Mouse (Mus musculus) liver, postnatal 0 days (tissue): ENCODE data around the gene Fzd7. TPM values are rescaled to one million over a fixed set of nuclear protein-coding genes. Genes with fewer than 3 reads are reported as not detected.
A peak's percentile ranks its signal among the peaks of the same experiment; 100 is the strongest.

Experiments
- ATAC-seq: fragments of 200-750 bp; cut with Nextera tagmentation; 2 replicates; pipeline ENCODE4 v1.8.0; 2017; ENCODE audit warnings: mild to moderate bottlenecking, moderate library complexity
- DNase-seq: peaks from one replicate; pipeline ENCODE4 v3.0.0-alpha.2; 2016
- H3K27ac ChIP-seq: fragments of 300-500 bp; sonication (generic); 2 replicates; pipeline ENCODE4 v1.5.1; 2014; ENCODE audit warnings: antibody characterized with exemption, moderate library complexity, mild to moderate bottlenecking, low read depth
- H3K27me3 ChIP-seq: fragments of 300-500 bp; sonication (generic); 2 replicates; pipeline ENCODE4 v1.6.1; 2014; ENCODE audit warnings: low read length, control low read depth, mixed read lengths; ENCODE audit not compliant: insufficient read depth
- H3K36me3 ChIP-seq: fragments of 300-500 bp; sonication (generic); replicated peaks from 2 replicates; pipeline ENCODE4 v1.6.1; 2014; ENCODE audit warnings: mild to moderate bottlenecking, control low read depth, low read length, moderate library complexity, mixed read lengths; ENCODE audit not compliant: insufficient read depth
- H3K4me1 ChIP-seq: fragments of 300-500 bp; sonication (generic); 2 replicates; pipeline ENCODE4 v1.6.1; 2014; ENCODE audit warnings: antibody characterized with exemption, mild to moderate bottlenecking, control low read depth; ENCODE audit not compliant: insufficient read depth
- H3K4me2 ChIP-seq: fragments of 300-500 bp; sonication (generic); 2 replicates; pipeline ENCODE4 v1.6.1; 2014; ENCODE audit warnings: low read depth, mild to moderate bottlenecking, low read length, moderate library complexity, mixed read lengths
- H3K4me3 ChIP-seq: fragments of 300-500 bp; sonication (generic); 2 replicates; pipeline ENCODE4 v1.5.1; 2014; ENCODE audit warnings: low read depth, low read length
- H3K9ac ChIP-seq: fragments of 300-500 bp; sonication (generic); replicated peaks from 2 replicates; pipeline ENCODE4 v1.6.1; 2014; ENCODE audit warnings: mild to moderate bottlenecking, moderate library complexity
- H3K9me3 ChIP-seq: fragments of 300-500 bp; sonication (generic); 2 replicates; pipeline ENCODE4 v1.6.1; 2016; ENCODE audit warnings: mild to moderate bottlenecking, control low read depth, low read length, mixed read lengths
- CTCF ChIP-seq: sonication (generic); IDR thresholded peaks from 2 replicates; pipeline ENCODE4 v1.5.1; 2016; ENCODE audit warnings: antibody characterized with exemption, low read depth
- EP300 ChIP-seq: IDR thresholded peaks from 2 replicates; pipeline ENCODE4 v1.6.1; 2016; ENCODE audit warnings: antibody characterized with exemption, low read depth, mild to moderate bottlenecking
- WGBS: fragments of 180-500 bp; shearing (Covaris S2); extraction: QIAGEN DNeasy Blood & Tissue Kit; methylation state at CpG from one replicate; pipeline ENCODE4 v1.1.7; 2014; ENCODE audit not compliant: insufficient replicate concordance; 5-methylcytosine and 5-hydroxymethylcytosine counted together
- polyA plus RNA-seq: library from polyadenylated mRNA; unstranded; fragments of >200 nt; fragmentation: Nextera tagmentation; extraction: Ambion mirVana; gene quantifications from 2 replicates; pipeline ENCODE4 v1.2.1, GENCODE M21; 2015

Gene Fzd7
- polyA plus RNA-seq, 1 experiment from 2014 or later = 0.76 TPM

- no peaks in the 10 kb centered on the region for H3K27me3 ChIP-seq
- H3K9me3 ChIP-seq = no peaks in the 10 kb centered on the region
- H3K27ac ChIP-seq = no peak overlapping the region
- no peak for DNase-seq
- TF ChIP-seq CTCF = no peak
- TF ChIP-seq EP300 = no peak
- no peaks in the 10 kb centered on the region for H3K36me3 ChIP-seq
- no peak for ATAC-seq
- H3K4me3 ChIP-seq = no peak overlapping the region
- WGBS = 34% methylated on average over 2 of the region's 2 CpGs
- H3K4me2 ChIP-seq = no peak overlapping the region
- peaks cover 2% of the 10 kb centered on the region; the same call in 1 of the 2 replicates for H3K4me1 ChIP-seq
- no peak overlapping the region for H3K9ac ChIP-seq
Observed at GRCm38 (mm10) chr1:59475618-59476017, 6.6 kb upstream of the Fzd7 start.

- no peak overlapping the region for H3K4me3 ChIP-seq
- no peaks in the 10 kb centered on the region for H3K9me3 ChIP-seq
- H3K36me3 ChIP-seq = no peaks in the 10 kb centered on the region
- no peak for DNase-seq
- H3K9ac ChIP-seq = no peak overlapping the region
- ATAC-seq = no peak
- peaks cover 18% of the 10 kb centered on the region for H3K4me1 ChIP-seq
- no peaks in the 10 kb centered on the region for H3K27me3 ChIP-seq
- TF ChIP-seq EP300 (no peak), CTCF (no peak)
- no peak overlapping the region for H3K4me2 ChIP-seq
- WGBS = 82% methylated on average over 3 of the region's 3 CpGs
- H3K27ac ChIP-seq = no peak overlapping the region
Observed at GRCm38 (mm10) chr1:59478911-59479310, 3.3 kb upstream of the Fzd7 start.

- ATAC-seq (no peak), DNase-seq (no peak)
- H3K4me1 ChIP-seq = peaks cover 30% of the 10 kb centered on the region
Observed at GRCm38 (mm10) chr1:59480821-59481455, 1.3 kb upstream of the Fzd7 start.

GRCm38 (mm10) chr1:59481456-59482291 lies 550 bp upstream of the Fzd7 start:
- under 1% methylated on average over 56 of the region's 57 CpGs for WGBS
- Histone ChIP-seq H3K4me1 (peaks cover 30% of the 10 kb centered on the region), H3K27me3 (no peaks in the 10 kb centered on the region; the same call in 1 of the 2 replicates), H3K36me3 (no peaks in the 10 kb centered on the region), H3K9ac (peak overlapping the region; percentile 66), H3K4me2 (peak overlapping the region; percentile 100), H3K9me3 (no peaks in the 10 kb centered on the region), H3K27ac (peak overlapping the region; percentile 85), H3K4me3 (peak overlapping the region; percentile 69)
- no peak; the same call in 1 of the 2 replicates for TF ChIP-seq CTCF
- no peak for TF ChIP-seq EP300
- peak; percentile 95 for ATAC-seq
- DNase-seq = peak; percentile 91

More at GRCm38 (mm10) chr1:59480821-59481455, 1.3 kb upstream of the Fzd7 start:
- WGBS = 6% methylated on average over 23 of the region's 23 CpGs
- H3K27me3 ChIP-seq = no peaks in the 10 kb centered on the region; the same call in 1 of the 2 replicates
- no peaks in the 10 kb centered on the region for H3K9me3 ChIP-seq
- peak overlapping the region; percentile 85 for H3K27ac ChIP-seq
- H3K9ac ChIP-seq = peak overlapping the region; percentile 56
- peak overlapping the region; percentile 69 for H3K4me3 ChIP-seq
- TF ChIP-seq CTCF (no peak), EP300 (no peak)
- peak overlapping the region; percentile 100 for H3K4me2 ChIP-seq
- no peaks in the 10 kb centered on the region for H3K36me3 ChIP-seq

- under 1% methylated on average over 80 of the region's 88 CpGs for WGBS
- Histone ChIP-seq H3K27ac (peak overlapping the region; percentile 80), H3K27me3 (no peaks in the 10 kb centered on the region; the same call in 1 of the 2 replicates), H3K4me3 (peak overlapping the region; percentile 69), H3K36me3 (no peaks in the 10 kb centered on the region), H3K9ac (peak overlapping the region; percentile 66), H3K4me2 (peak overlapping the region; percentile 100), H3K4me1 (peaks cover 41% of the 10 kb centered on the region), H3K9me3 (no peaks in the 10 kb centered on the region)
- no peak for ATAC-seq
- TF ChIP-seq EP300 = no peak
- TF ChIP-seq CTCF = no peak
- DNase-seq = peak; percentile 45
Observed at GRCm38 (mm10) chr1:59482696-59483520, 684 bp downstream of the Fzd7 start.
